Comparison of ENCODE assay signal across 19 mouse cellular contexts in genomic region chr3:65897233-65897993, GRCm38 (mm10).
DNase-seq lines count a peak whose midpoint lies in the region; ATAC-seq and TF ChIP-seq lines count a peak whose summit lies in the region.
"Had no signal": no experiment of that assay in that cellular context is flagged by ENCODE, and none has a peak within 500 bp of the region (broad histone marks: within the 10 kb centered on the region; RNA-seq: fewer than 3 reads in every experiment).

No protein-coding gene starts in this region.

- ATAC-seq in heart, embryonic 16.5 days (replicated peaks; ENCODE audit: extremely low read depth, insufficient read depth, low FRiP score): 0 out of 2 replicates have a peak, but pooled peaks have one; percentile 34
- peak; percentile 75; the same call in 1 of the 2 replicates for ATAC-seq in liver, embryonic 14.5 days (ENCODE audit: insufficient read depth)
- ATAC-seq: forebrain, embryonic 16.5 days; intestine, embryonic 16.5 days had no signal

- 0 out of 2 replicates have a peak, but pooled peaks cover 2% of the 10 kb centered on the region for H3K36me3 ChIP-seq in heart, embryonic 10.5 days
- no peaks in the 10 kb centered on the region for H3K36me3 ChIP-seq in heart, embryonic 16.5 days (ENCODE audit: control insufficient read depth, insufficient read depth)
- no peaks in the 10 kb centered on the region for H3K36me3 ChIP-seq in liver, embryonic 14.5 days (replicated peaks; ENCODE audit: control insufficient read depth, insufficient read depth, low read depth)
- H3K36me3 ChIP-seq: hindbrain, embryonic 15.5 days; neural tube, embryonic 12.5 days had no signal

- no peak for TF ChIP-seq CTCF in liver, embryonic 14.5 days (IDR thresholded peaks at IDR 0.05; ENCODE audit: low read depth)
- TF ChIP-seq CTCF in left cerebral cortex, adult 2 months (IDR thresholded peaks at IDR 0.05): no peak

- peaks cover 39% of the 10 kb centered on the region for H3K4me1 ChIP-seq in heart, embryonic 10.5 days
- H3K4me1 ChIP-seq in heart, embryonic 16.5 days (ENCODE audit: control insufficient read depth, insufficient read depth, low read length): peaks cover 21% of the 10 kb centered on the region
- peaks cover 7 to 16% of the 10 kb centered on the region in 2 experiments; a peak in 2 of 4 replicates for H3K4me1 ChIP-seq in liver, embryonic 14.5 days (replicated peaks; ENCODE audit: control insufficient read depth in 2 of 2, insufficient read depth in 2 of 2, low read length in 1 of 2)
- H3K4me1 ChIP-seq: hindbrain, embryonic 15.5 days had no signal

- H3K27ac ChIP-seq in heart, embryonic 10.5 days: peak overlapping the region; percentile 76
- no peak overlapping the region; the same call in 1 of the 2 replicates for H3K27ac ChIP-seq in heart, embryonic 16.5 days (ENCODE audit: low read length)
- H3K27ac ChIP-seq in liver, embryonic 14.5 days: no peak overlapping the region
- no peak overlapping the region for H3K27ac ChIP-seq in left cerebral cortex, adult 2 months
- H3K27ac ChIP-seq: heart, adult 2 months; hindbrain, embryonic 15.5 days; neural tube, embryonic 12.5 days; stomach, postnatal 0 days had no signal

- no peak overlapping the region for H3K4me2 ChIP-seq in heart, embryonic 16.5 days (ENCODE audit: low read depth, low read length)
- 0 out of 2 replicates have a peak overlapping the region, but pooled peaks have one; percentile 11 for H3K4me2 ChIP-seq in liver, embryonic 14.5 days (ENCODE audit: low read depth)
- H3K4me2 ChIP-seq: hindbrain, embryonic 15.5 days; midbrain, embryonic 11.5 days; neural tube, embryonic 12.5 days had no signal

- H3K9me3 ChIP-seq in heart, embryonic 10.5 days: no peaks in the 10 kb centered on the region
- H3K9me3 ChIP-seq in heart, embryonic 16.5 days (replicated peaks; ENCODE audit: control insufficient read depth, low read length): no peaks in the 10 kb centered on the region
- H3K9me3 ChIP-seq in liver, embryonic 14.5 days (ENCODE audit: control insufficient read depth, low read length): no peaks in the 10 kb centered on the region
- H3K9me3 ChIP-seq: hindbrain, embryonic 15.5 days; neural tube, embryonic 12.5 days had no signal

- H3K9ac ChIP-seq in heart, embryonic 16.5 days (ENCODE audit: low read length): no peak overlapping the region
- H3K9ac ChIP-seq in liver, embryonic 14.5 days (replicated peaks): no peak overlapping the region
- H3K9ac ChIP-seq: hindbrain, embryonic 15.5 days; neural tube, embryonic 12.5 days had no signal

- no peak for TF ChIP-seq EP300 in liver, embryonic 14.5 days (IDR thresholded peaks at IDR 0.05; ENCODE audit: low read depth)

- peak; percentile 94 for DNase-seq in heart, adult 11 months
- no peak for DNase-seq in heart, adult 8-10 months (ENCODE audit: low spot score)
- peak; percentile 85 for DNase-seq in heart, embryonic 10.5 days (ENCODE audit: low spot score)
- DNase-seq in liver, embryonic 14.5 days (ENCODE audit: low read depth in 3 of 3, low spot score in 3 of 3): no peak
- no peak for DNase-seq in left cerebral cortex, adult 11 months (ENCODE audit: low spot score)
- no peak for DNase-seq in layer of hippocampus, adult 9-10 months (ENCODE audit: low spot score)
- DNase-seq in left cerebral cortex, adult 2 months (ENCODE audit: extremely low spot score in 1 of 2, low spot score in 2 of 2): no peak
- DNase-seq: cerebellum, adult 11 months; cerebellum, postnatal 25 days; right cerebral cortex, postnatal 14 days had no signal

- H3K4me3 ChIP-seq in heart, embryonic 10.5 days: no peak overlapping the region
- no peak overlapping the region for H3K4me3 ChIP-seq in heart, embryonic 16.5 days (ENCODE audit: low read length)
- H3K4me3 ChIP-seq in liver, embryonic 14.5 days (ENCODE audit: insufficient read depth in 1 of 2, low read depth in 2 of 2, low read length in 2 of 2): no peak overlapping the region
- no peak overlapping the region for H3K4me3 ChIP-seq in left cerebral cortex, adult 2 months
- H3K4me3 ChIP-seq: erythroblast, embryonic 14.5 days; heart, adult 2 months; hindbrain, embryonic 15.5 days; neural tube, embryonic 12.5 days had no signal

- no peaks in the 10 kb centered on the region for H3K27me3 ChIP-seq in heart, embryonic 10.5 days (ENCODE audit: insufficient read depth, poor library complexity, severe bottlenecking)
- no peaks in the 10 kb centered on the region for H3K27me3 ChIP-seq in heart, embryonic 16.5 days (ENCODE audit: control insufficient read depth, insufficient read depth, low read length)
- H3K27me3 ChIP-seq in liver, embryonic 14.5 days (ENCODE audit: control insufficient read depth, insufficient read depth, low read length): no peaks in the 10 kb centered on the region
- H3K27me3 ChIP-seq: hindbrain, embryonic 15.5 days; neural tube, embryonic 12.5 days had no signal

- intact Hi-C loops in left cerebral cortex, adult 2 months (cut with DNase I): no loop called here

- 1% methylated on average over 3 of the region's 3 CpGs for WGBS in heart, embryonic 10.5 days
- 14% methylated on average over 3 of the region's 3 CpGs for WGBS in heart, embryonic 16.5 days
- WGBS in liver, embryonic 14.5 days (ENCODE audit: insufficient replicate concordance): 6% methylated on average over 3 of the region's 3 CpGs

Comparison
In these comparisons a context has a peak if more than half of its experiments do, and no peak if none do; other contexts are left out.
1. DNase-seq: peak in heart, adult 11 months (single experiment) and heart, embryonic 10.5 days (single experiment); none in heart, adult 8-10 months (single experiment), liver, embryonic 14.5 days (0 of 3), left cerebral cortex, adult 11 months (single experiment), layer of hippocampus, adult 9-10 months (single experiment) and left cerebral cortex, adult 2 months (0 of 2).